Mouse (Mus musculus): ENCODE data around the gene Cdcp2. TPM values are rescaled to one million over a fixed set of nuclear protein-coding genes. Genes with fewer than 3 reads are reported as not detected.

The Cdcp2 gene
- total and polyA plus RNA-seq, 3 experiments: not detected

DNA sequence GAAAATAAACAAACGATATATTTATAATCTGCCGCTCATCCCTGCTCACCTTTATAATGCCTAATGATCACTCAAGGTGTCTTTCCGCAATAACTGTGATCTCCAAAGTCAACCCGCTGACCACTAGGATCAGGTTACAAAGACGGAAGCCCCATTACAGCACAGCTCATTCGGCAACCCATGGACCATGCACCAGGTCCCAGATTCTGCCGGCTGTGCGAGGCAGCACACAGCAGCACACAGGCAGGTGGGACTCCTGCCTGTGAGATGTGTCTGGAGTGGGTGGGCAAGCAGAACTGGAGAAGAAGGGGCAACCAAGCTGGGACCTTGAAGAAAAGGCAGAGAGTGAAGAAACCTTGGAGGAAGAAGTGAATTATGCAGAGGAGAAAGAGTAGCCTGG lies 17.6 kb downstream of the Cdcp2 start:
- H3K36me3 ChIP-seq (ENCODE audit: control insufficient read depth in 1 of 2, insufficient read depth in 2 of 2, low read length in 2 of 2): peaks cover 0 to 4% of the 10 kb centered on the region in 2 experiments; a peak in 1 of 4 replicates
- no peaks in the 10 kb centered on the region; a peak in 1 of 4 replicates for H3K27me3 ChIP-seq (ENCODE audit: control insufficient read depth in 1 of 2, insufficient read depth in 2 of 2, low read length in 2 of 2)
- H3K27ac ChIP-seq (ENCODE audit: control insufficient read depth, low read depth, low read length): no peak overlapping the region
- H3K9me3 ChIP-seq (replicated peaks; ENCODE audit: insufficient read depth, low read length): no peaks in the 10 kb centered on the region
- H3K4me3 ChIP-seq (ENCODE audit: control insufficient read depth in 1 of 2, insufficient read depth in 1 of 2, low read depth in 2 of 2, low read length in 2 of 2): no peak overlapping the region
- H3K4me1 ChIP-seq (ENCODE audit: control insufficient read depth in 1 of 2, insufficient read depth in 2 of 2, low read length in 2 of 2): peaks cover 4 to 5% of the 10 kb centered on the region in 2 experiments; a peak in 3 of 4 replicates
- no peak for TF ChIP-seq KAT2A (conservative IDR thresholded peaks at IDR 0.05; ENCODE audit: low read depth, low read length)
- no peak for TF ChIP-seq RAD21 (IDR thresholded peaks at IDR 0.05; ENCODE audit: low read depth, low read length)
- TF ChIP-seq NRF1 (IDR thresholded peaks at IDR 0.05; ENCODE audit: insufficient read depth, low read depth, low read length, poor library complexity, severe bottlenecking): no peak
- TF ChIP-seq CTCF (IDR thresholded peaks at IDR 0.05 in 2 of 3, conservative IDR thresholded peaks at IDR 0.05 in 1 of 3; ENCODE audit: control insufficient read depth in 1 of 3, insufficient read depth in 1 of 3, low read depth in 2 of 3, low read length in 3 of 3, poor library complexity in 1 of 3, severe bottlenecking in 1 of 3): no peak
- no peak for TF ChIP-seq ZC3H11A (IDR thresholded peaks at IDR 0.05; ENCODE audit: low read depth, low read length)
- no peak for TF ChIP-seq CHD2 (IDR thresholded peaks at IDR 0.05; ENCODE audit: low read length)
- TF ChIP-seq ZNF384 (IDR thresholded peaks at IDR 0.05; ENCODE audit: low read depth, low read length): no peak
- TF ChIP-seq GABPA (IDR thresholded peaks at IDR 0.05; ENCODE audit: low read depth, low read length): no peak
- TF ChIP-seq TBP (IDR thresholded peaks at IDR 0.05; ENCODE audit: low read depth, low read length): no peak
- no peak for TF ChIP-seq MAZ (IDR thresholded peaks at IDR 0.05; ENCODE audit: low read depth, low read length)
- TF ChIP-seq SIN3A (IDR thresholded peaks at IDR 0.05; ENCODE audit: low read length): no peak
- TF ChIP-seq SMC3 (IDR thresholded peaks at IDR 0.05; ENCODE audit: low read depth, low read length): no peak
- no peak for TF ChIP-seq HCFC1 (IDR thresholded peaks at IDR 0.05; ENCODE audit: low read depth, low read length)
- TF ChIP-seq MAX (IDR thresholded peaks at IDR 0.05; ENCODE audit: low read length): no peak
- TF ChIP-seq MAFK (IDR thresholded peaks at IDR 0.05; ENCODE audit: borderline replicate concordance, low read depth, low read length): no peak
- H3K9ac ChIP-seq (ENCODE audit: control insufficient read depth, low read depth, low read length, poor library complexity, severe bottlenecking): no peak overlapping the region
- DNase-seq (ENCODE audit: low read depth, low spot score): no peak
- no peaks in the 10 kb centered on the region for H3K79me2 ChIP-seq (ENCODE audit: control insufficient read depth, insufficient read depth, low read length, poor library complexity)

DNA sequence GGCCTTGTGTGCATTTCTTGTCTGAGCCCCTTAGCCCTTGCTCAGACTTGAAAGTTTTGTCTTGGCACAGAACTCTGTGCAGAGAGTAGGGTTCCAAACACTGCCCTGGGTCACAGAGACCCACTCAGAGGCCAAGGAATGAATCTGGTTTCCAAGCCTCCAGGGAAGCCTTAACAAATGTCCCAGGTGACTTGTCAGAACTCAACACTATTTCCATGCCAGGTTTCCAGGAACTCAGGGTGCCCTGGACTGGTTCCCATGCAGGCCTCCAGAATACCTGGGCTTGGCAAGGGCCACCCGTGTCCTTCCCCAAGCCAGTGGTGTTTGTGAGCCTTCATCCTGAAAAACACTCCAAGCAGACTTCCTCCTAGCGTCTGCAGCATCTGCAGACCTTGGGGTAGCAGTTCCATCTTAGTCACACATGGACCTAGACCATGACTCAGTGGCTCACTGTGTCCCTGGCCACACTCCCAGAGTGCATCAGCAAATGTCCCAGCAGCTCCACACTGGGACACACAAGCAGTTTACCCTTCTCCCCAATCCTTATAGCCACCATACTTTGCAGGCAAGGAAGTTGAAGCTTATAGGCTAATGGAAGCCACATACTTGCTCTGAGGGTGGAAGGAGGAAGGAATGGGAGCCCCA lies 21.2 kb downstream of the Cdcp2 start:
- no peaks in the 10 kb centered on the region; a peak in 1 of 4 replicates for H3K36me3 ChIP-seq (ENCODE audit: control insufficient read depth in 1 of 2, insufficient read depth in 2 of 2, low read length in 2 of 2)
- no peak overlapping the region for H3K9ac ChIP-seq (ENCODE audit: control insufficient read depth, low read depth, low read length, poor library complexity, severe bottlenecking)
- no peaks in the 10 kb centered on the region; a peak in 1 of 4 replicates for H3K27me3 ChIP-seq (ENCODE audit: control insufficient read depth in 1 of 2, insufficient read depth in 2 of 2, low read length in 2 of 2)
- H3K79me2 ChIP-seq (ENCODE audit: control insufficient read depth, insufficient read depth, low read length, poor library complexity): no peaks in the 10 kb centered on the region
- TF ChIP-seq BHLHE40 (IDR thresholded peaks at IDR 0.05; ENCODE audit: borderline replicate concordance, low read depth, low read length) (no peak), TBP (IDR thresholded peaks at IDR 0.05; ENCODE audit: low read depth, low read length) (no peak), MEF2A (IDR thresholded peaks at IDR 0.05; ENCODE audit: extremely low read depth, insufficient replicate concordance, low read depth, low read length, poor library complexity, severe bottlenecking) (no peak), MYB (IDR thresholded peaks at IDR 0.05; ENCODE audit: low read depth, low read length) (no peak), POLR2AphosphoS2 (IDR thresholded peaks at IDR 0.05; ENCODE audit: low read length) (no peak), MXI1 (IDR thresholded peaks at IDR 0.05; ENCODE audit: low read depth, low read length) (no peak), RAD21 (IDR thresholded peaks at IDR 0.05; ENCODE audit: low read depth, low read length) (no peak), ZNF384 (IDR thresholded peaks at IDR 0.05; ENCODE audit: low read depth, low read length) (no peak), CHD1 (IDR thresholded peaks at IDR 0.05; ENCODE audit: low read depth, low read length) (no peak), EP300 (IDR thresholded peaks at IDR 0.05; ENCODE audit: low read depth in 1 of 2, low read length in 2 of 2) (no peak), ELF1 (IDR thresholded peaks at IDR 0.05; ENCODE audit: low read depth, low read length) (no peak), JUND (IDR thresholded peaks at IDR 0.05; ENCODE audit: low read depth, low read length) (no peak), SIN3A (IDR thresholded peaks at IDR 0.05; ENCODE audit: low read length) (no peak), GABPA (IDR thresholded peaks at IDR 0.05; ENCODE audit: low read depth, low read length) (no peak)
- H3K4me1 ChIP-seq (ENCODE audit: control insufficient read depth in 1 of 2, insufficient read depth in 2 of 2, low read length in 2 of 2): 0 out of 4 replicates have a peak, but pooled peaks cover 0 to 2% of the 10 kb centered on the region in 2 experiments
- H3K27ac ChIP-seq (ENCODE audit: control insufficient read depth, low read depth, low read length): no peak overlapping the region
- no peaks in the 10 kb centered on the region for H3K9me3 ChIP-seq (replicated peaks; ENCODE audit: insufficient read depth, low read length)
- DNase-seq (ENCODE audit: low read depth, low spot score): no peak
- no peak overlapping the region for H3K4me3 ChIP-seq (ENCODE audit: control insufficient read depth in 1 of 2, insufficient read depth in 1 of 2, low read depth in 2 of 2, low read length in 2 of 2)
